Mouse (Mus musculus) limb, embryonic 11.5 days (tissue): ENCODE data around the gene Wdr44. TPM values are rescaled to one million over a fixed set of nuclear protein-coding genes. Genes with fewer than 3 reads are reported as not detected.
A peak's percentile ranks its signal among the peaks of the same experiment; 100 is the strongest.

Experiments
- ATAC-seq: fragments of 200-750 bp; cut with Nextera tagmentation; 2 replicates; pipeline ENCODE4 v1.8.0; 2017; ENCODE audit warnings: low read depth; ENCODE audit not compliant: insufficient number of reproducible peaks, low FRiP score, low TSS enrichment
- DNase-seq: peaks from one replicate; pipeline ENCODE4 v3.0.0-alpha.2; 2015; ENCODE audit warnings: low spot score
- H3K27ac ChIP-seq: fragments of 300-500 bp; sonication (generic); replicated peaks from 2 replicates; pipeline ENCODE4 v1.5.1; 2014; ENCODE audit warnings: low read depth, mild to moderate bottlenecking, low read length
- H3K27me3 ChIP-seq: fragments of 300-500 bp; sonication (generic); 2 replicates; pipeline ENCODE4 v1.6.1; 2014; ENCODE audit warnings: mild to moderate bottlenecking, low read length, mixed read lengths; ENCODE audit not compliant: control insufficient read depth, insufficient read depth
- H3K36me3 ChIP-seq: fragments of 300-500 bp; sonication (generic); 2 replicates; pipeline ENCODE4 v1.6.1; 2014; ENCODE audit warnings: mild to moderate bottlenecking, low read length, moderate library complexity, mixed read lengths; ENCODE audit not compliant: control insufficient read depth, insufficient read depth
- H3K4me1 ChIP-seq: fragments of 300-500 bp; sonication (generic); 2 replicates; pipeline ENCODE4 v1.6.1; 2014; ENCODE audit warnings: low read length, mixed read lengths; ENCODE audit not compliant: control insufficient read depth, insufficient read depth
- H3K4me2 ChIP-seq: fragments of 300-500 bp; sonication (generic); 2 replicates; pipeline ENCODE4 v1.6.1; 2014; ENCODE audit warnings: low read depth, mild to moderate bottlenecking, moderate library complexity; ENCODE audit not compliant: severe bottlenecking
- H3K4me3 ChIP-seq: fragments of 300-500 bp; sonication (generic); 2 replicates; pipeline ENCODE4 v1.5.1; 2014; ENCODE audit warnings: low read depth, low read length
- H3K9ac ChIP-seq: fragments of 300-500 bp; sonication (generic); 2 replicates; pipeline ENCODE4 v1.6.1; 2014; ENCODE audit warnings: mild to moderate bottlenecking, low read length
- H3K9me3 ChIP-seq: fragments of 300-500 bp; sonication (generic); 2 replicates; pipeline ENCODE4 v1.6.1; 2016; ENCODE audit warnings: low read length; ENCODE audit not compliant: control insufficient read depth
- WGBS: fragments of 180-500 bp; shearing (Covaris S2); extraction: QIAGEN DNeasy Blood & Tissue Kit; methylation state at CpG from one replicate; pipeline ENCODE4 v1.1.7; 2014; 5-methylcytosine and 5-hydroxymethylcytosine counted together
- polyA plus RNA-seq: library from polyadenylated mRNA; unstranded; fragments of >200 nt; fragmentation: Nextera tagmentation; extraction: Ambion mirVana; gene quantifications from 2 replicates; pipeline ENCODE4 v1.2.1, GENCODE M21; 2014

Gene Wdr44
- polyA plus RNA-seq, 1 experiment from 2014 or later: 4.4 TPM

DNA sequence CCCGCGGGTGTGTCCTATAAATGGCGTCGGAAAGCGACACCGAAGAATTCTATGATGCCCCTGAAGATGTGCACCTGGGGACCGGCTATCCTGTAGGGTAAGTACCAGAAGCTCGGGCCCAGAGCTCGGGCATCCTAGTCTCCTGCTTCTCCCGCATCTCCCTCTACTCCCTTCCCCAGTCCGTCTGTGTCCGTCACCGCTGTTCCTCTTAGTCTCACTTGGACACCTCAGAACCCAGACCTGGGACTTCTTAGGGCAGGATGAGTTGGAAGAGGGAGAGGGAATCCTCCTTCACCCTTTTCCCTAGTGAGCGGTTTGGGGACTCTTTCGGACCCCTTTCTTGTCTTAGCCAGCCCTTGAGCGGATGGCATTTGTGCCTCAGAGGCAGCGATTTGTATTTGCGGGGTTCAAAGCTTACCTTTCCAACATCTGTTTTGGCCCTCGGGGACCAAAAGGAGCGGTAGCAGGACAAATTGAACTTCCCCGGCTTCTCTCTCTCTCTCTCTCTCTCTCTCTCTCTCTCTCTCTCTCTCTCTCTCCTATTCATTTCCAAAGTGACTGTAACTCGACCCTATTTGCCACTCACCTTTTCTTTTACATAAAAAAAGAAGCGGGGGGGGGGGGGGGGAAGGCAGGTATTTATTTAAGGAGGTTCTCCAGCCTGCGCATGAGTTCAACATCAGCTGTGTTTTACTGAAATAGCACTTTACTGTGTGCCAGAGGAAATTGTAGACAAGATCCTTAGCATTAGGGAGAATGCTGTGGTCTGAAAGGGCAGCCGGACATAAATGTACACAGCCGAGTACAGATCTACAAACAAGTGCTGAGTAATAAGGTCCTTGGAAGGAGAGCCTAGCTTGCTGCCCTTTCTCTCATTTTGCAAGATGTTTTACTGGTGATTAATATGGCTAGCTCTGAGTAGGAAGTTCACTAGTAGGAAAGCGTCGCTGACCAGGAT, 871 bp downstream of the Wdr44 start:
- Histone ChIP-seq H3K9ac (peak overlapping the region; percentile 55), H3K4me1 (no peaks in the 10 kb centered on the region), H3K9me3 (no peaks in the 10 kb centered on the region), H3K4me3 (peak overlapping the region; percentile 43), H3K27me3 (no peaks in the 10 kb centered on the region), H3K36me3 (no peaks in the 10 kb centered on the region), H3K27ac (peak overlapping the region; percentile 30; the same call in 1 of the 2 replicates), H3K4me2 (peak overlapping the region; percentile 49)
- WGBS: 17% methylated on average over 26 of the region's 28 CpGs
- no peak for DNase-seq
- no peak for ATAC-seq

DNA sequence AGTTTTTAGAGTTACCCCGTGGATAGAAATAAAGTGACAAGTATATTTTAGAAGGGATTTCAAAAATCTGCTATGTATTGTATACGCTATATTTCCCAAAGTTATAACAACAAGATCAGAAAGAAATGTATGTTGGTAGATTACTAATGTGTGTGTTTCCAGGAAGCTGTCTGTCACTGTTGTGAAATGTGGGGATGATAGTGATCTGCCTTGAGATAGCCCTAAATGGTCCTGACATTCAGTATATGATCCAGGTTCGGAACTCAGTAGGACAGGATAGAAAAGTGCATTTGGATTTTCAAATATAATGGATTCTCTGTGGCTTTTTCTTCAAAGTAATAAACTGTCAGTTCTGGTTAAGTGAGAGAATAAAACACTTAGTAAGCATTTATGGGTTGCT, 1.7 kb downstream of the Wdr44 start:
- no peaks in the 10 kb centered on the region for H3K27me3 ChIP-seq
- DNase-seq (no peak), ATAC-seq (no peak)
- H3K4me3 ChIP-seq: no peak overlapping the region
- no peak overlapping the region for H3K27ac ChIP-seq
- H3K36me3 ChIP-seq: no peaks in the 10 kb centered on the region
- H3K9me3 ChIP-seq: no peaks in the 10 kb centered on the region
- H3K9ac ChIP-seq: no peak overlapping the region
- no peak overlapping the region for H3K4me2 ChIP-seq
- 78% methylated on average over 3 of the region's 3 CpGs for WGBS
- no peaks in the 10 kb centered on the region for H3K4me1 ChIP-seq

DNA sequence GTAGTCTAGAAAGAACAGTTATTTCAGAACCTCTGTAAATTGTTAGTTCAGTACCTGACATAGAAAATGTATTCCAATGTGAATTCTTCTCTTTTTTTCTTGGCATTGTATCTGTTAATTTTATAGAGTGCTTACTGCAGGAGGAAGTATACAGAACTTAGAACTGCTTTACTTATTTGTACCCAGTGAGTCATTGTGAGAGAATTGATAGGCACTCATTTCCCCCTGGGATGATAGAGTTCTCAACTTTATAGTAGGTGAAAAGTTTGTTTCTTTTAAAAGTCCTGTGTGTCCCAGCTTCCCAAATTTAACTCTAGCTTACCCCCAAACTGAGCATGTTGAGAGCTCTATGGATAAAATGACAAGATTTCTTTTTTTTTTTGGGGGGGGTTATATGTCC, 2.3 kb downstream of the Wdr44 start:
- Histone ChIP-seq H3K4me1 (no peaks in the 10 kb centered on the region), H3K4me2 (no peak overlapping the region), H3K9ac (no peak overlapping the region), H3K36me3 (no peaks in the 10 kb centered on the region), H3K27me3 (no peaks in the 10 kb centered on the region), H3K4me3 (no peak overlapping the region), H3K27ac (no peak overlapping the region), H3K9me3 (no peaks in the 10 kb centered on the region)
- DNase-seq: no peak
- no peak for ATAC-seq

DNA sequence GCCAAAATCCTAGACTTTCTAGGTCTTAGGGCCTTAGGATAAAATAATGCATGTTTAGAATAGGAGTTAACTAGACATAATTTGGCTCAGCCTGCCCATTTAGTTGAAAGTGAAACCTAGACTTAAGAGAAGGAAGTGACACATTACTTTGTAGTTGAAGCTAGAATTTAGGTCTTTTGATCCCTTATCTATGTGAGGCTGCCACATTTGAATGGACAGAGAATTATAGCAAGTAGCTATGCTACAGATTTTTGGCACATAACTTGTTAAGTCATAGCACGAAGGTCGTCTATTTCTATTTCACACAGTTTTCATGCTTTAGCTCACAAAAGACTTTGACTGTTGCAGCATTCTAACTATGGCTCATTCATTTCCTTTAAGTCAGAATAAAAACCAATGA, 4.5 kb downstream of the Wdr44 start:
- Histone ChIP-seq H3K27ac (no peak overlapping the region), H3K9me3 (no peaks in the 10 kb centered on the region), H3K4me3 (no peak overlapping the region), H3K27me3 (no peaks in the 10 kb centered on the region), H3K4me2 (no peak overlapping the region), H3K9ac (no peak overlapping the region), H3K4me1 (no peaks in the 10 kb centered on the region), H3K36me3 (no peaks in the 10 kb centered on the region)
- 95% methylated on average over 2 of the region's 2 CpGs for WGBS
- no peak for DNase-seq
- ATAC-seq: no peak

GRCm38 (mm10) chrX:23699023-23699422, 6.2 kb downstream of the Wdr44 start:
- H3K36me3 ChIP-seq: no peaks in the 10 kb centered on the region
- 89% methylated on average over 1 of the region's 1 CpGs for WGBS
- no peak overlapping the region for H3K27ac ChIP-seq
- ATAC-seq: no peak
- no peaks in the 10 kb centered on the region for H3K27me3 ChIP-seq
- no peak overlapping the region for H3K4me3 ChIP-seq
- no peak overlapping the region for H3K9ac ChIP-seq
- no peak overlapping the region for H3K4me2 ChIP-seq
- DNase-seq: no peak
- H3K4me1 ChIP-seq: no peaks in the 10 kb centered on the region
- H3K9me3 ChIP-seq: no peaks in the 10 kb centered on the region

DNA sequence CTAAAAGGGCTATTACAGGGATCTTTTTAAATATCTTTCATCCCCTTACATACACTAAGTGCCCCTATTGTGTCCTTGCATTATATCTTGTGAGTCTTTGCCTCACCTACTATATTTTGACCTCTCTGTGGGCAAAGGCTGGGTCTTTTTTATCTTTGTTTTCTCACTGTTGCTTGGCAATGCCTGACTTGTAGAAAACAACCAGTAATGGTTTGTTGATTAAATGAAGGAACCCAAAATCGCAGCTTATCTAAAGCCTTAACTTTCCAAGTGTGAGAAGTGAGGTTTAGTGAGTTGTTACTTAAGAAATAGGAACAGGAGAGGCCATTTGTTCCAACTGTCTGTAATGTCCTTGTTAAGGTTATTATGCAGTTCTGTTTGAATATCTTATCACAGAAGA, 24.4 kb downstream of the Wdr44 start:
- H3K36me3 ChIP-seq: no peaks in the 10 kb centered on the region
- H3K27me3 ChIP-seq: no peaks in the 10 kb centered on the region
- H3K27ac ChIP-seq: no peak overlapping the region
- H3K4me2 ChIP-seq: no peak overlapping the region
- 77% methylated on average over 1 of the region's 1 CpGs for WGBS
- DNase-seq (no peak), ATAC-seq (no peak)
- no peak overlapping the region for H3K9ac ChIP-seq
- no peaks in the 10 kb centered on the region for H3K4me1 ChIP-seq
- H3K9me3 ChIP-seq: no peaks in the 10 kb centered on the region
- no peak overlapping the region for H3K4me3 ChIP-seq

- Histone ChIP-seq H3K9me3 (no peaks in the 10 kb centered on the region), H3K4me3 (no peak overlapping the region), H3K36me3 (no peaks in the 10 kb centered on the region), H3K4me2 (no peak overlapping the region), H3K4me1 (no peaks in the 10 kb centered on the region), H3K27me3 (no peaks in the 10 kb centered on the region), H3K27ac (no peak overlapping the region), H3K9ac (no peak overlapping the region)
- WGBS: 79% methylated on average over 1 of the region's 1 CpGs
- DNase-seq: no peak
- ATAC-seq: no peak
These were observed 34.6 kb downstream of the Wdr44 start for GRCm38 (mm10) chrX:23727463-23727862.

- no peak overlapping the region for H3K9ac ChIP-seq
- 83% methylated on average over 1 of the region's 1 CpGs for WGBS
- no peak overlapping the region for H3K4me2 ChIP-seq
- no peak overlapping the region for H3K4me3 ChIP-seq
- no peaks in the 10 kb centered on the region for H3K27me3 ChIP-seq
- DNase-seq (no peak), ATAC-seq (no peak)
- no peaks in the 10 kb centered on the region for H3K4me1 ChIP-seq
- no peaks in the 10 kb centered on the region for H3K36me3 ChIP-seq
- no peaks in the 10 kb centered on the region for H3K9me3 ChIP-seq
- no peak overlapping the region for H3K27ac ChIP-seq
These were observed 61.8 kb downstream of the Wdr44 start for GRCm38 (mm10) chrX:23754671-23755070.
